Mouse (Mus musculus): ENCODE data around the gene Macf1.

- no peak for TF ChIP-seq CTCF (conservative IDR thresholded peaks at IDR 0.05; ENCODE audit: low read length)
- TF ChIP-seq NANOG (IDR thresholded peaks at IDR 0.05; ENCODE audit: borderline replicate concordance, low read length), result no peak
These were observed 50.3 kb downstream of the Macf1 start for GRCm38 (mm10) chr4:123633874-123634273.

Data from E14TG2a.4 (cell line).